Mouse (Mus musculus) urinary bladder, adult 2 months (tissue): ENCODE measurements around the gene Grn. TPM values are rescaled to one million over a fixed set of nuclear protein-coding genes. Genes with fewer than 3 reads are reported as not detected.
"Not testable (repeated sequence)": the region's sequence is repeated elsewhere in the genome, so short reads cannot be mapped to it uniquely, and the experiment has no call there.

ENCODE experiments used
- DNase-seq: peaks from one replicate; pipeline ENCODE4 v3.0.0; 2022; ENCODE audit warnings: low spot score
- polyA plus RNA-seq: library from polyadenylated mRNA; depleted of rRNA; stranded (reverse); fragments of >200 nt; gene quantifications from 2 replicates; pipeline ENCODE4 v1.2.3, GENCODE M21; 2012

Grn gene
- polyA plus RNA-seq, 1 experiment = 190 TPM

DNA sequence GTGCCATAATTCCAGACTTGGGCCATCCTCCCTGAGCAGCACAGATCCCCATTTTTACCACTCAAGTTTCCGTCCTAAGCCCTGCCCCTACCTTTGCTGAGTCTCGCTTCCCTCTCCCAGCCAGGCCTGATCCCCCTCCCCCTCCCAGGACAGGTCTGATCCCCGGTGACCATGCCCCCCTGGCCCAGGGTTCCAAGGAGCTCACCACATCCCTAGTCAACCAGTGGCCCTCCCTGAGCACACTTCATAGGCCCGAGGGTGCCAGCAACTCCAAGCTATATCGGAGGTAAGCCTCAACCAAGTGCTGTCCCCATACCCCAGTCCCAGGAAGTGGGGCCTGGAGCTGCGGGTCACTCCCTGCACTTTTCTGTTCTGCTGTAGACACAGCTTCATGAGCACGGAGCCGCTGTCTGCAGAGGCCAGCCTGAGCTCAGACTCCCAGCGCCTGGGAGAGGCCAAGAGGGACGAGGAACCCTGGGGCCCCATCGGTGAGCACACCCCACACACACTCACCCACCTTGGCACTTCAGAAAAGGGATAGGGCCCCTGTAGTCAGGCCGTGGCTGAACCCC, 29.5 kb upstream of the Grn start:
- DNase-seq = no peak

DNA sequence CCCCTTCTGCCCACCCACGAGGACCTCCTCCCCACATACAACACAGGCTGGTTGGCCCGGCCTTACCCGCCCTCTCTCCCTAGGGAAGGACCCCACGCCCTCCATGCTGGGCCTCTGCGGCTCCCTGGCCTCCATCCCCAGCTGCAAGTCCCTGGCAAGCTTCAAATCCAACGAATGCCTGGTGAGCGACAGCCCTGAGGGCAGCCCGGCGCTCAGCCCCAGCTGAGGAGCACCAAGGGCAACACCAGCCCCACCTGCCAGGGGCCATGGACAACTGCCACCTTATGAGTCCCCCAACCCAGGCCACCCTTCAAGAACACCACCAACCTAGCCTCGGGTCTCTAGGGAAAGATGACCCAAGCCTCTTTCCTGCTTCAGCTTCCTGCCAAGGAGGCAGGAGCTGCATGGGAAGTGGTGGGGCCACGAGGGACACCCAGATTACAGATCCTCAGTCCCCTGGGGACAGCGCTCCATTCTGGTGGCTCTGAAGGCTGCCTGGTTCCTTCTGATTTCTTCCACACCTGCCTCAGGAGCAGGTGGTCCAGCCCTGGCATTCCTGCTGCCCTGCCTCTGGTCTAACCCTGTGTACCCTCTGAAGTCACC, 28.1 kb upstream of the Grn start:
- DNase-seq = no peak

DNA sequence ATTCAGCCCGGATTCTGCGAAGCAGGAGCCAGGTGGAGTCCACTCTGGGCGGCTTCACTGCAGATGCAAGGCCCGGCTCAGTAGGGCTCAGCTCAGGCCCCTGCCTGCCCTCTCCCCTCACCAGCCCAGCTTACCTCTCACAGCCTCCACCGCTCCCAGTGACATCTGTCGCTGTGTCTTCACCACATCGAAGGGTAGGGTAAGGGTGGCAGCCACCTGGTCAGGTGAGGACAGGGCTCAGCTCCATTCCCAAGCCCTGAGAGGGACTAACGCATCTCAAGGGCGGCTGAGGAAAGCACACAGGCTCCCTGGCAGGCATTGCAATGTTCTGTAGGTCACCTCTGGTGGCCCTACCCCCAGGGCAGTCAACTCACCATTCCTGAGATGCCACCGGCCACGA, 26.5 kb upstream of the Grn start:
- no peak for DNase-seq

DNA sequence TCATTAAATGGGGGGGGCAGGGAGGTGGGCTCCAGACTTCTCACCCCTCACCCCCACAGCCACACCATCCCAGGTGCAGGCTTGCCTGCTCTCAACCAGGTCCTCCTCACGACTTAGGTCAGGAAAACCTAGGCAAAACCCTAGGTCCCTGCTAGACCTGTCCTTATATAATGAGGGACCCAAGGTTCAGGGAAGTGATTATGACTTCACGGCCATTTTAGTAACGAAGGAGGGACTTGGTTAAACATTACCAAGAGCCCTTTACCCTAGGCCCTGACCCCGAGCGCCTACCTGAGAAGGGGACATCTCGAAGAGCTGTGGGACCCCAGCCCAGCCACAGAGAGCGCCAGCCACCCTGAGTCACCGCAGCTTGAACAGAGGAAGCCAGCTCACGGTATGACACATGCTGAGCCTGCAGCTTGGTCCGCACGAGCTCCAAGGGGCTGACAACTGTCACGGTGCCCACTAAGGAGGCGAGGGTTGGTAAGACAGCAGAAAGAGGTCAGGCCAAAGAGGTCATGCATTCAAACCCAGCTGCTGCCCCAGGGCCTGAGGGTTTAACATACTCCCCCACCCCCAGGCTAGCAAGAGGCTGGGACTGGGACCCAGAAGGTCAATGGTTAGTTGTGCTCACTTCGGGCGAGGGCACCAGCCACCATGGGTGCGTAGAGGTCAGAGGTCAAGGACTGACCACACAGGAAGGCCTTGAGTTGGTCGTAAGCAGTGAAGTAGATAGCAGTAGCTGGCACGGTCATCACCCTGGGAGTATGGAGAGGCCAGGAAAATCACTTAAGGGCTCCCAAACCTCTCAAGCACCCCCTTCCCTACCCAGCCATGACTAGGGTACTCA, 25.7 kb upstream of the Grn start:
- no peak for DNase-seq

DNA sequence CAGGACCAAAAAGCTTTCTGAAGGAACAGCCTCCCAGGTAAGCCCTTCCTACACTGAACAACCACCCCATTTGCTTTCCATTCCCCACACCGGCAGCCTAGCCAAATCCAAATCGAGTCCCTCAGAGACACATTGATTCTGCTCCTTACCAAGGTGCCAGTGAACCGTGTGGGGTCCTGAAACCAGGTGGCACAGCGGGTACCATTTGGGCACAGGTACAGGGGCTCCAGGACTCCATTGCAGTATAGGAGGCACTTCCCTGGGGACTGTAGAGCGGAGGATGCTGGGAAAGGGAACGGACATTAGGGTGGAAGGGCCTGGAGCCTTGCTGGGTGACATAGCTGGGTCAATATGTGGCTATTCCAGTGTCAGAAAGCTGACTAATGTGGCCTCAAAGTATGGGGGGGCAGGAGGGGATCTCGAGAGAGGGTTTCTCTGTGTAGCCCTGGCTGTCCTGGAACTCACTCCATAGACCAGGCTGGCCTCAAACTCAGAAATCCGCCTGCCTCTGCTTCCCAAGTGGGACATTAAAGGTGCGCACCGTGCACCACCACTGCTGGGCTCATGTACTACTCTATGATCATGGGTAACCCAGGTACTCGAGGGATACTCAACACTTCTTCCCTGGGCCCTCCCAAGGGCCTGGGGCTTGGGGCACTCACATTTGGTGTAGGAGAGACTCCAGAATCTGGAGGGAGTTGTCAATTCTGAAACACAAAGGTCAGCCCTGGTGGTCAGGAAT, 24.4 kb upstream of the Grn start:
- DNase-seq = no peak

DNA sequence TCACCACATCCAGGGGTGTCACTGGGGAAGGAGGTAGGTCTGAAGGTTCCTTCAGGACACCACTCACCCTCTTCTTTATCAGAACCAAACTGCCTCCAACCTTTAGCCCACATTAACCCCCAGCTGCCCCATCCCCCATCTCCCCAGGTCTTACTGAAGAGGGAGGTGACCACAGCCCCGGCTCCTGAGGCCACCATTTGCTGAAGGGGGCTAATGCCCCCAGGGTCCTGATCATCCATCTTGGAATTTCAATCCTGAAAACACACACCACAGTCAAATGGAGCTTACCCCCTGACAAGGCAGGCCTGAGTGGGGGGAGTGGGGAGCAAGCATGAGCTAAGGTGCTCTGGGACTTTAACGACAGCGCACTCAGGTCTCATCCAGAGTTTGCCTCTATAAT, 23.7 kb upstream of the Grn start:
- DNase-seq = no peak

DNA sequence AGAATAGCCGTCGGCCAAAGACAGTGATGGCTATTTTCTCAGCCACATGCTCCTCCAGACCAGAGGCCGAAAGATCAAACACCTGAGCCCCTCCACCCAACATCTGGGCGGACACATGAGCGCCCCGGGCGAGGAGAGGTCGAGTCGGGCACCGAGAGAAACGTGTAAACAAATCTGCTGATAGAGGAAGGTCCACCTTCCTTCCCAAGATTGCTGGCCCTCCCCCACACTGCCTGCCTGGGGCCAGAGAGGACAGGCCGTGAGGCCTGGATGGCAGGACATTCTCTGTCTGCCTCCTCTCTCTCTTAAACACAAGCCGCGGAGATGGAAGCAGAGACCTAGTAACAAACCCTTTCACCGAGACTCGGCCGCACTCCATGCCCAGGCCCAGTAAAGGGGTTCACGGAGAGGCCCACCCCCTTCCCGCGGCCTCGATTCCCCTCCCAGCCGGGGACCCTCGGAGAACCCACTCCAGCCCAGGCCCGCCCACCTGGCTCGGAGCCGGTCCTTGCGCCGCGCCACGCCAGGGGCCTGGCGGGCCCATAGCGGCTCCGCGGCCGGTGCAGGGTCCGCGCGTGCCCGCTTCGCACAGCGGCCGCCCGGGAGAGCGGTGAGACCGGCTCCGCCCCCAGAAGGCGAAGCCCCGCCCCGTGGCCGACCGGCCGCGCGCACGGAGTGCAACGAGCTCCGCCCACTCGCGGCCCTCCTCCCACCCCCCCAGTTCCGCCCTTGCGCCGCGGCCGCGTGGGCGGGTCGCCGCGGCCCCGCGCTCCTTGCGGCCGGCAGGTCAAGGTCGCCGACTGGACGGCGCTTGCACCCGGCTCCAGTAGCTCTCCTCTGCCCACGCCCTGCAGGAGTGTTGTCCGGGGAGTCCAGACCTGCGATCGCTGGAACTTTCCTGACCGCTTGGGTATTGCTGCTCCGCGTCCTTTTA, 22.9 kb upstream of the Grn start:
- DNase-seq = peak; percentile 90

DNA sequence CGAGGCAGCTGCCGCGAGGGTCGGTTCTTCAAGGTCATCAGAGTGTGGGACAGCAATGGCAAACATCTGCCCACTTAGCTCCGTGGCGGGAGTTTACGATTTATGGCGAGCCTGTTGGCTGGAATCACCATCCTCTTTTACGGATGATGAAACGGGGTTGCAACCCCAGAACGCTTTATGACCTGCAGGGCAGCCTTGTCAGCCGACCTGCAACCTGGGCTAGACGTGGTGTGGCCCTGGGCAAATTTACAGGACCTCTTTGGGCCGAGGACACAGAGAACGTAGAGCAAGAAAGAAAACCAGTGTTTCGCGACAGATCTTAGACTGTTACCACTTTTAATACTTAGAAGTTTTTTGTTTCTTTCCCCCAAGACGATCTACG, 22.3 kb upstream of the Grn start, which contains the start of gene Slc25a39:
Gene Slc25a39, minus strand, starts transcription at position 113 of the 382 bp plus-strand sequence.
- no peak for DNase-seq

DNA sequence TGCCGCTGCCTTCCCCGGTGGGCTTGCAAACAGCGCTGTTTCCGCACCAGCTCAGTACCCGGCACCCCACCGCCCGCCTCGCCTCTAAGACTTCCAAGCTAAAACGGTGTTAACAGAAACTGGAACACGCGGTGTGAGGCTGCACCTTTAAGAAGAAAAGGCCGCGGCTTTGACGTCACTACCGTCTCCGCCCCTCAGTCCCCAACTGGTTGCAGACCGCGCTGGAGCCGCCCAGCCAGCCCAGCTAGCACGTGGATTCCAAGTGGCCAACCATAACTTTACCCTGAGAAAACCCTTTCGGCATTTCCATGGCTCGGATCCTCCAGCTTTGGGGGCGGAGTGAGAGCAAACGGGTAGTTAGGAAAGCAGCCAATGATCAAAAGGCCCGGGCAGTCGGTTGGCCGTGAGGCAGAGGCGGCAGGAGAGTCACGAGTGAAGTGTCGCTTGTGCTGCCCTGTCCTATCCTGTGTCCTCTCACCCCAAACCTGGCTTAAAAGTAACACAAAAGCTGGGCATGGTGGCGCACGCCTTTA, 21.7 kb upstream of the Grn start:
- peak; percentile 77 for DNase-seq

- no peak for DNase-seq
Observed at GRCm38 (mm10) chr11:102408888-102409794, 21.0 kb upstream of the Grn start.

GRCm38 (mm10) chr11:102409795-102410330, 20.3 kb upstream of the Grn start:
- DNase-seq = no peak

DNA sequence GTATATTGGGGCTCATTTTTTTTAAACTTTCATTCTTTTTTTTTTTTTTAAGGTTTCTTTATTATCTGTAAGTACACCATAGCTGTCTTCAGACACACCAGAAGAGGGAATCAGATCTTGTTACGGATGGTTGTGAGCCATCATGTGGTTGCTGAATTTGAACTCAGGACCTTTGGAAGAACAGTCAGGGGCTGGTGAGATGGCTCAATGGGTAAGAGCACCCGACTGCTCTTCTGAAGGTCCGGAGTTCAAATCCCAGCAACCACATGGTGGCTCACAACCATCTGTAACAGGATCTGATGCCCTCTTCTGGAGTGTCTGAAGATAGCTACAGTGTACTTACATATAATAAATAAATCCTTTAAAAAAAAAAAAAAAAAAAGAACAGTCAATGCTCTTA, 19.8 kb upstream of the Grn start:
- not testable (repeated sequence) for DNase-seq

- DNase-seq = no peak
Observed at GRCm38 (mm10) chr11:102411061-102411460, 19.1 kb upstream of the Grn start.

DNA sequence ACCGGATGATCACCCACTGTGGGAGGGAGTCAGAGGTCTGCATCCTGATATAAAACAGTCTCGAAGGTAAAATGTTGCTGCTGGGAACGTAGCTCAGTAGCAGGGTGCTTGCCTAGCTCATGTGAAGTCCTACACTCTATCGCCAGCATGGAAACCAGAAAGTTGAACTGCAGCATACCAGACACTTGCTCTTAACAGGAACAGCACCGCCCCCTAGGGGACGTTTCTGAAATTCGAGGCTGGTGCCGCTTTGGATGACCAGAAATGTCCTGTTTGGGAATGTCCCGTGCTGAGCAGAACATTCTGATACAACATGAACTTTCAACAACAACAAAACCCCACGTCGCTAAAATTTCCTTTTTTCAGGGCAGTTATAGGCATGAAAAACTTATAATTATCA, 18.4 kb upstream of the Grn start:
- peak; percentile 75 for DNase-seq

DNA sequence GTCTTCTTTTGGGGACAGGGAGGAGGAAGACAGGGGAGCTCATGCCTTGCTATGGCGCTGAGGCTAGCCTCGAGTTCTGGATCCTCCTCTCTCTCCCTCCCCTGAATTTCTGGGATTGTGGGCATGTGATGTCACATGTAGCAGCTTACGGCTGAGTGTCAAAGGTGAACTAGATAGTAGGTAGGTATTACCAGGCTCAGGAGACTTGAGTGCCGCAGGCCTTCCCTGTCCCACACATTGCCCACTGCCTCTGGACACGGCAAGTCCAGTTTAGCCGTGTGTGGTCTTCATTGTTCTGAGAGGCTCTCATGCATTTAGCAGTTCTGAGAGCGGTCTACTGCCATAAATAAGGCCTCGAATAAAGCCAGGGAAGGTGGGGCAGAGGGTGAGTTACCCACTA, 17.1 kb upstream of the Grn start:
- DNase-seq = no peak

DNA sequence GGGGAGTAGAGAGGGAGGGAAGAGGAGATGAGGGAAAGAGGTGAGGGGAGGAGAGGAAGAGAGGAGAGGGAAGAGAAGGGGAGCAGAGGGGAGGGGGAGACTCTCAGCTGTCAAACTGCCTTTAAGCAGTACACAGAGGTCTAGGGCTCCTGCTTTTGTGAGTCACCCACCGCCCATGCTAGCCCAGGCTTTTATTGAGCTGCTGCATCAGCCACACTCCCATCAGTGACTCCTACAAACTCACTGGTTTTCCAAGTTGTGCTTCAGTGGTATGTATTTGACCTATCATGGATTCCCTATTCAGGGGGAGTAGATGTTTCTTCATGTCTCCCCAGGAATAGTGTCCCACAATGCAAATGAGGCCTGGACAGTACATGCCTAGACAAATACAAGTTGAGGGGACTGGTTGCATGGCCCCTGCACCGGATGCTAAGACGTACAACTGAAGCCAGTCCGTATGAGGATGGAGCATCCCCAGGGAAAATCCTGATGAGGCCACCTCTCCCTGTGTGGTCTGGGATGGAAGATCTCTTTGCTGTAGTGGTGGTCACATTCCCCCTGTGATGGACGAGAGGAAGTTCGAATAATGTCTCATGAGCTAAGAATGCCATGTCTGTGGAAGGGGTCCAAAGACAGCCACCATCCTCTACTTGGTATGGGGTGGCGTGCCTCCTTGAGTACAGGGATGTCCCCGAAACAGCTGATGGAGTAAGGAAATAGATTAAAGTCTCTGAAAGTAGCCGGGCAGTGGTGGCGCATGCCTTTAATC, 14.9 kb upstream of the Grn start:
- DNase-seq = no peak

DNA sequence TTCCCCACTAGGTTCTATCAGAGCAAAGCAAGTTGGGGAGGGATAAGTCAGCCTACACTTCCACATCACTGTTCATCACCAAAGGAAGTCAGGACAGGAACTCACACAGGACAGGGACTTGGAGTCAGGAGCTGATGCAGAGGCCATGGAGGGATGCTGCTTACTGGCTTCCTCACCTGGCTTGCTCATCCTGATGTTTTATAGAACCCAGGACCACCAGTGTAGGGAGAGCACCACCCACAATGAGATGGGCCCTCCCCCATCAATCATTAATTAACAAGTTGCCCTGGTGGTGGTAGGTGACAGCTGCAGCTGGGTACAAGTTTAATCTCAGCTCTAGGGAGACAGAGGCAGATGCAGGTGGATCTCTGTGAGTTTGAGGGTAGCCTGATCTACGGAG, 13.0 kb upstream of the Grn start:
- DNase-seq = no peak

GRCm38 (mm10) chr11:102418887-102419286, 11.2 kb upstream of the Grn start:
- no peak for DNase-seq

DNA sequence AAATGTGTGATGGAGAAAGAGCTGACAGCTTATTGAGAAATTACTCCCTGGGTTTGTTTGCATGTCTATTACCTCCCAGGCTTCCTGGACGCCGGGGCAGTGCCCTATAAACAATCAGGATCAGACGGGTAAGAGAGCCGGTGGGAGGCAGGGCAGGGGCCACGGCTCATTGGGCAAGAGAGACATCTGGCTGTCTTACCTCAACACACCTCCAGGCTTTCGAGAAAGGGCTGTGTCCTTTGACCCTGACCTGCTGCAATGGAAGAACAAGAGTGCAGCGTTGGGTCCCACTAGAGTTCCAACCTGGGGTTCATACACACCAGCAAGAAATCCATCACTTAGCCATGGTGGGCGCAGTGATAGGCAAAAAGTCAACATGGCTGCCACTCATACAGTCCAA, 8.6 kb upstream of the Grn start:
- no peak for DNase-seq
